Mouse (Mus musculus): ENCODE results near the gene Rccd1.

DNA sequence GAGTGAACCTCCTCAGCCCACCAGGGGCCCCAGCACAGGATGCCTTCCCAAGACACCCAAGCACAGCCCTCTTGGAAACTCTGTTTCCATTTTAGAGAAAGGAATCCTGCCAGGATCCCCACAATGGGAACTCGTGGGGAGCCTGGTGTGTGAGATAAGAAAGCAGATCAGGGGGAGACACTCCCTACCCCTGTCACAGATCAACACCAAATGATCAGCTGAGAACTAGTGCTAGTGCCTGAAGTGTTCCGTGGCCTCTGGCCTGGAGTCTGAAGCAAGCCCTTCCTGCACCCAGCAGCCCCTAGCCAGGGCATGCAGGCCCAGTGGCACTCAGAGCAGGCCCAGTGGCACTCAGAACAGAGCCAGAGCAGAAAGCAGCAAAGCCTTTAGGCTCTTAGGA lies 26.6 kb upstream of the Rccd1 start:
- TF ChIP-seq EP300 (IDR thresholded peaks at IDR 0.05; ENCODE audit: low read depth) (no peak; the same call in 1 of the 2 replicates), CTCF (IDR thresholded peaks at IDR 0.05; ENCODE audit: low read depth) (no peak)
